Mouse (Mus musculus) E14TG2a.4 (cell line): ENCODE data around the gene Abcb11.

Experiments used
- CTCF ChIP-seq: conservative IDR thresholded peaks from 2 replicates; pipeline ENCODE4 v1.5.1; 2014; ENCODE audit warnings: low read length
- NANOG ChIP-seq: IDR thresholded peaks from 2 replicates; pipeline ENCODE4 v1.6.1; 2014; ENCODE audit warnings: borderline replicate concordance, low read length, mixed read lengths
- POU5F1 ChIP-seq: IDR thresholded peaks from 2 replicates; pipeline ENCODE4 v1.6.1; 2014; ENCODE audit warnings: low read length, borderline replicate concordance

GRCm38 (mm10) chr2:69230137-69230536 is 112.3 kb downstream of the Abcb11 start:
- TF ChIP-seq CTCF (no peak), NANOG (no peak), POU5F1 (no peak)
